Comparison of ENCODE assay signal across 8 mouse cellular contexts in the genomic region with DNA sequence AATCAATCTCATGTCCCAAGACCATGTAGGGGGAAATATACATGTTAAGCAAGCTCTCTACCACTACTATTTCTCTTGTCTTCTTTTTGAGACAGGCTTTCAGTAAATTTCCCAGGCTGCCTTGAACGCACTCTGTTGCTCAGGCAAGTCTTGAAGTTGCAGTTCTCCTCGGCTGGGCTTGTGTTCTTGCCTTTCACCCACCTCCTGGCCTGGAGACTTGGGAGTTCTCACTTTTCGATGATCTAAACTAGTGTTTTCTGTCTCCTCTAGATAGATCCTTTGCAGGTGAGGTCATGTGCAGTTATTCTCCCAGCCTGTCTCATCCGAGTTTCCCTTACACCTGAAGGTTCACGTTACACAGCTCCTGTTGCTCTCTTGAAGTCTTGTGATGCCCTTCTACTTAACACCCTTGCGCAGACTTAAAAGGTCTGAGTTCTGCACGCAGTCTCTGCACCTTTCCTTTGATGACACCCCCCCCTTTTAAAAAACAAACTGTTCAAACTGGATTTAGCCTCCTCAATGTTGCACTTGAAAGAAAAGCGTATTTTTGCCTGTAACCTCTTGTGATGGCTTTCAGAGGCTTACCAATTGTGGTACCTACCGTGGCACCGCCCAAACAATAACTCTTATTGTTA. TPM values are rescaled to one million over a fixed set of nuclear protein-coding genes. Genes with fewer than 3 reads are reported as not detected.
DNase-seq lines count a peak whose midpoint lies in the region; ATAC-seq and TF ChIP-seq lines count a peak whose summit lies in the region.

No protein-coding gene starts in this region.

- TF ChIP-seq CTCF in MEL (IDR thresholded peaks at IDR 0.05 in 2 of 3, conservative IDR thresholded peaks at IDR 0.05 in 1 of 3; ENCODE audit: control insufficient read depth in 1 of 3, insufficient read depth in 1 of 3, low read depth in 2 of 3, low read length in 3 of 3, poor library complexity in 1 of 3, severe bottlenecking in 1 of 3): no peak

- no peak for TF ChIP-seq RAD21 in MEL (IDR thresholded peaks at IDR 0.05; ENCODE audit: low read depth, low read length)

- intact Hi-C loops in heart, postnatal 10 days (cut with DNase I): loop anchor here (5.0 kb wide), 2 partner anchors 56 to 84 kb away; a partner anchor contains a TSS

- TF ChIP-seq EP300 in MEL (IDR thresholded peaks at IDR 0.05; ENCODE audit: low read depth in 1 of 2, low read length in 2 of 2): no peak

- ATAC-seq in heart, embryonic 11.5 days (replicated peaks; ENCODE audit: insufficient number of reproducible peaks, low FRiP score, low TSS enrichment): no peak
- ATAC-seq in hindbrain, embryonic 13.5 days (ENCODE audit: low FRiP score): no peak
- no peak for ATAC-seq in midbrain, embryonic 16.5 days

- H3K27me3 ChIP-seq in heart, embryonic 11.5 days (ENCODE audit: control insufficient read depth, insufficient read depth, low read length): no peaks in the 10 kb centered on the region
- H3K27me3 ChIP-seq in MEL (ENCODE audit: control insufficient read depth in 1 of 2, insufficient read depth in 2 of 2, low read length in 2 of 2): no peaks in the 10 kb centered on the region
- H3K27me3 ChIP-seq in hindbrain, embryonic 13.5 days: no peaks in the 10 kb centered on the region
- H3K27me3 ChIP-seq in midbrain, embryonic 16.5 days (ENCODE audit: control insufficient read depth, insufficient read depth, low read depth, low read length): no peaks in the 10 kb centered on the region

- H3K4me1 ChIP-seq in heart, embryonic 11.5 days (ENCODE audit: control insufficient read depth, insufficient read depth, low read length): peaks cover 10% of the 10 kb centered on the region
- H3K4me1 ChIP-seq in MEL (ENCODE audit: control insufficient read depth in 1 of 2, insufficient read depth in 2 of 2, low read length in 2 of 2): peaks cover 3 to 15% of the 10 kb centered on the region in 2 experiments; a peak in 3 of 4 replicates
- peaks cover 29% of the 10 kb centered on the region for H3K4me1 ChIP-seq in hindbrain, embryonic 13.5 days (replicated peaks)
- H3K4me1 ChIP-seq in midbrain, embryonic 16.5 days (ENCODE audit: control insufficient read depth, insufficient read depth, low read length): peaks cover 20% of the 10 kb centered on the region

- peak overlapping the region; percentile 97 for H3K4me3 ChIP-seq in heart, embryonic 11.5 days (ENCODE audit: low read depth, low read length)
- H3K4me3 ChIP-seq in MEL (ENCODE audit: control insufficient read depth in 1 of 2, insufficient read depth in 1 of 2, low read depth in 2 of 2, low read length in 2 of 2): peak overlapping the region; percentile 68 to 69
- peak overlapping the region; percentile 97 for H3K4me3 ChIP-seq in hindbrain, embryonic 13.5 days
- H3K4me3 ChIP-seq in midbrain, embryonic 16.5 days (ENCODE audit: low read depth, low read length): peak overlapping the region; percentile 95

- DNase-seq in heart, postnatal 10 days: no peak
- peak; percentile 60 for DNase-seq in MEL (ENCODE audit: low read depth, low spot score)
- DNase-seq in retina, postnatal 1 day: no peak
- DNase-seq in kidney, postnatal 25 days: no peak
- no peak for DNase-seq in ovary, postnatal 14 days (ENCODE audit: low spot score)

- H3K4me2 ChIP-seq in heart, embryonic 11.5 days: peak overlapping the region; percentile 97
- H3K4me2 ChIP-seq in hindbrain, embryonic 13.5 days: peak overlapping the region; percentile 83
- peak overlapping the region; percentile 95 for H3K4me2 ChIP-seq in midbrain, embryonic 16.5 days (ENCODE audit: low read length)

- peaks cover 28% of the 10 kb centered on the region for H3K79me2 ChIP-seq in MEL (ENCODE audit: control insufficient read depth, insufficient read depth, low read length, poor library complexity)

- H3K9me3 ChIP-seq in heart, embryonic 11.5 days (replicated peaks; ENCODE audit: control insufficient read depth, low read length): no peaks in the 10 kb centered on the region
- H3K9me3 ChIP-seq in MEL (replicated peaks; ENCODE audit: insufficient read depth, low read length): no peaks in the 10 kb centered on the region
- H3K9me3 ChIP-seq in hindbrain, embryonic 13.5 days: no peaks in the 10 kb centered on the region
- no peaks in the 10 kb centered on the region for H3K9me3 ChIP-seq in midbrain, embryonic 16.5 days (replicated peaks; ENCODE audit: control insufficient read depth, low read length, poor library complexity, severe bottlenecking)

- no peak for TF ChIP-seq POLR2A in MEL (IDR thresholded peaks at IDR 0.05; ENCODE audit: control insufficient read depth in 1 of 2, insufficient read depth in 1 of 2, low read depth in 1 of 2, low read length in 2 of 2, poor library complexity in 1 of 2)

- peak overlapping the region; percentile 100 for H3K27ac ChIP-seq in heart, embryonic 11.5 days (ENCODE audit: low read depth, low read length)
- peak overlapping the region; percentile 98 for H3K27ac ChIP-seq in MEL (ENCODE audit: control insufficient read depth, low read depth, low read length)
- peak overlapping the region; percentile 99 for H3K27ac ChIP-seq in hindbrain, embryonic 13.5 days
- peak overlapping the region; percentile 99 for H3K27ac ChIP-seq in midbrain, embryonic 16.5 days (ENCODE audit: low read length)

- H3K9ac ChIP-seq in heart, embryonic 11.5 days (ENCODE audit: low read depth, low read length): peak overlapping the region; percentile 96
- H3K9ac ChIP-seq in MEL (ENCODE audit: control insufficient read depth, low read depth, low read length, poor library complexity, severe bottlenecking): peak overlapping the region; percentile 91
- H3K9ac ChIP-seq in hindbrain, embryonic 13.5 days: peak overlapping the region; percentile 88
- H3K9ac ChIP-seq in midbrain, embryonic 16.5 days (ENCODE audit: low read depth, low read length): peak overlapping the region; percentile 95

- H3K36me3 ChIP-seq in heart, embryonic 11.5 days (ENCODE audit: control insufficient read depth, insufficient read depth, low read length): peaks cover 9% of the 10 kb centered on the region; the same call in 1 of the 2 replicates
- peaks cover 26 to 27% of the 10 kb centered on the region in 2 experiments for H3K36me3 ChIP-seq in MEL (ENCODE audit: control insufficient read depth in 1 of 2, insufficient read depth in 2 of 2, low read length in 2 of 2)
- peaks cover 10% of the 10 kb centered on the region for H3K36me3 ChIP-seq in hindbrain, embryonic 13.5 days
- H3K36me3 ChIP-seq in midbrain, embryonic 16.5 days (ENCODE audit: control insufficient read depth, insufficient read depth, low read length): peaks cover 7% of the 10 kb centered on the region; the same call in 1 of the 2 replicates

- 25% methylated on average over 10 of the region's 10 CpGs for WGBS in heart, embryonic 11.5 days (ENCODE audit: insufficient replicate concordance)
- WGBS in hindbrain, embryonic 13.5 days: 28% methylated on average over 10 of the region's 10 CpGs
- WGBS in midbrain, embryonic 16.5 days: 22% methylated on average over 10 of the region's 10 CpGs

TF ChIP-seq in MEL, 35 proteins besides CTCF, POLR2A, EP300 and RAD21:
- TF ChIP-seq MYC (IDR thresholded peaks at IDR 0.05; ENCODE audit: low read depth, low read length) (0 out of 2 replicates have a peak, but pooled peaks have one; percentile 11), TAL1 (IDR thresholded peaks at IDR 0.05; ENCODE audit: low read length) (no peak)

RNA-seq across cellular contexts. Expression of a gene that starts 0.5 kb away (rescaled TPM):
- polyA plus RNA-seq in heart, embryonic 11.5 days (2014; fragmentation: Nextera tagmentation; extraction: Ambion mirVana): 320 and 342 TPM in 2 replicates
- 100 to 1,000 TPM; 154 to 182 TPM for total RNA-seq in heart, postnatal 10 days (2021)
- total RNA-seq in MEL (2012; rRNA removed): 227 and 232 TPM in 2 replicates
- polyA plus RNA-seq in MEL (2012; ENCODE audit: insufficient read depth in 1 of 2, insufficient read length in 2 of 2, low read depth in 1 of 2, low replicate concordance in 2 of 2, missing spikeins in 1 of 2): 100 to 1,000 TPM; 425 to 552 TPM
- polyA plus RNA-seq in hindbrain, embryonic 13.5 days (2015; fragmentation: Nextera tagmentation; extraction: Ambion mirVana): 534 and 549 TPM in 2 replicates
- polyA plus RNA-seq in midbrain, embryonic 16.5 days (2015; fragmentation: Nextera tagmentation; extraction: Ambion mirVana): 456 and 531 TPM in 2 replicates

RNA-seq across cellular contexts. Expression of a gene that starts 22.0 kb away (rescaled TPM):
- polyA plus RNA-seq in heart, embryonic 11.5 days (2014; fragmentation: Nextera tagmentation; extraction: Ambion mirVana): not detected in 2 replicates
- not detected for total RNA-seq in heart, postnatal 10 days (2021)
- total RNA-seq in MEL (2012; rRNA removed): 0.23 and 0.42 TPM in 2 replicates
- under 1 TPM in 1 of 2 experiments, not detected in 1; 0.31 TPM for polyA plus RNA-seq in MEL (2012; ENCODE audit: insufficient read depth in 1 of 2, insufficient read length in 2 of 2, low read depth in 1 of 2, low replicate concordance in 2 of 2, missing spikeins in 1 of 2)
- 0.75 and 1.4 TPM in 2 replicates for polyA plus RNA-seq in hindbrain, embryonic 13.5 days (2015; fragmentation: Nextera tagmentation; extraction: Ambion mirVana)
- 1.3 and 1.7 TPM in 2 replicates for polyA plus RNA-seq in midbrain, embryonic 16.5 days (2015; fragmentation: Nextera tagmentation; extraction: Ambion mirVana)

RNA-seq across cellular contexts. Expression of a gene that starts 50.8 kb away (rescaled TPM):
- 221 and 236 TPM in 2 replicates for polyA plus RNA-seq in heart, embryonic 11.5 days (2014; fragmentation: Nextera tagmentation; extraction: Ambion mirVana)
- 100 to 1,000 TPM; 270 to 302 TPM for total RNA-seq in heart, postnatal 10 days (2021)
- total RNA-seq in MEL (2012; rRNA removed): 785 and 867 TPM in 2 replicates
- polyA plus RNA-seq in MEL (2012; ENCODE audit: insufficient read depth in 1 of 2, insufficient read length in 2 of 2, low read depth in 1 of 2, low replicate concordance in 2 of 2, missing spikeins in 1 of 2): 100 to 1,000 TPM; 390 to 464 TPM
- polyA plus RNA-seq in hindbrain, embryonic 13.5 days (2015; fragmentation: Nextera tagmentation; extraction: Ambion mirVana): 265 and 269 TPM in 2 replicates
- 294 and 304 TPM in 2 replicates for polyA plus RNA-seq in midbrain, embryonic 16.5 days (2015; fragmentation: Nextera tagmentation; extraction: Ambion mirVana)

RNA-seq across cellular contexts. Expression of a gene that starts 54.7 kb away (rescaled TPM):
- 19.5 and 20.0 TPM in 2 replicates for polyA plus RNA-seq in heart, embryonic 11.5 days (2014; fragmentation: Nextera tagmentation; extraction: Ambion mirVana)
- 10 to 100 TPM; 25.8 to 33.1 TPM for total RNA-seq in heart, postnatal 10 days (2021)
- 13.8 and 18.4 TPM in 2 replicates for total RNA-seq in MEL (2012; rRNA removed)
- polyA plus RNA-seq in MEL (2012; ENCODE audit: insufficient read depth in 1 of 2, insufficient read length in 2 of 2, low read depth in 1 of 2, low replicate concordance in 2 of 2, missing spikeins in 1 of 2): 10 to 100 TPM in 1 of 2 experiments, not detected in 1; 17.8 TPM
- polyA plus RNA-seq in hindbrain, embryonic 13.5 days (2015; fragmentation: Nextera tagmentation; extraction: Ambion mirVana): 22.7 and 27.5 TPM in 2 replicates
- 30.6 and 31.5 TPM in 2 replicates for polyA plus RNA-seq in midbrain, embryonic 16.5 days (2015; fragmentation: Nextera tagmentation; extraction: Ambion mirVana)
